ENCODE assay signal across 8 mouse cellular contexts in genomic region chr2:60688944-60689615, GRCm38 (mm10). TPM values are rescaled to one million over a fixed set of nuclear protein-coding genes. Genes with fewer than 3 reads are reported as not detected.
DNase-seq lines count a peak whose midpoint lies in the region; ATAC-seq and TF ChIP-seq lines count a peak whose summit lies in the region.
"Had no signal": no experiment of that assay in that cellular context is flagged by ENCODE, and none has a peak within 500 bp of the region (broad histone marks: within the 10 kb centered on the region; RNA-seq: fewer than 3 reads in every experiment).

No protein-coding gene starts in this region.

- peak overlapping the region; percentile 72 for H3K27ac ChIP-seq in heart, adult 2 months
- H3K27ac ChIP-seq in kidney, embryonic 16.5 days (ENCODE audit: low read length) = peak overlapping the region; percentile 76
- no peak overlapping the region for H3K27ac ChIP-seq in midbrain, embryonic 15.5 days

- H3K4me3 ChIP-seq in heart, adult 2 months = no peak overlapping the region
- no peak overlapping the region for H3K4me3 ChIP-seq in kidney, embryonic 16.5 days (ENCODE audit: low read length)
- H3K4me3 ChIP-seq in midbrain, embryonic 15.5 days = no peak overlapping the region

- no peak overlapping the region for H3K9ac ChIP-seq in heart, adult 2 months (ENCODE audit: low read depth, low read length)
- H3K9ac ChIP-seq in kidney, embryonic 16.5 days (replicated peaks; ENCODE audit: low read length) = peak overlapping the region; percentile 15; the same call in 1 of the 2 replicates
- no peak overlapping the region for H3K9ac ChIP-seq in midbrain, embryonic 15.5 days

- TF ChIP-seq POLR2A in heart, adult 2 months (IDR thresholded peaks at IDR 0.05; ENCODE audit: insufficient read depth, low read depth, low read length) = no peak

- no peak for TF ChIP-seq CTCF in Patski (IDR thresholded peaks at IDR 0.05)
- no peak for TF ChIP-seq CTCF in heart, adult 2 months (IDR thresholded peaks at IDR 0.05)

- H3K4me1 ChIP-seq in heart, adult 2 months (ENCODE audit: control insufficient read depth, insufficient read depth, low read length) = peaks cover 3% of the 10 kb centered on the region
- peaks cover 20% of the 10 kb centered on the region for H3K4me1 ChIP-seq in kidney, embryonic 16.5 days (ENCODE audit: insufficient read depth, low read length)
- no peaks in the 10 kb centered on the region for H3K4me1 ChIP-seq in midbrain, embryonic 15.5 days

- H3K79me2 ChIP-seq in heart, adult 2 months (replicated peaks; ENCODE audit: control insufficient read depth, insufficient read depth, low read length) = no peaks in the 10 kb centered on the region

- peak overlapping the region; percentile 21 for H3K4me2 ChIP-seq in kidney, embryonic 16.5 days (replicated peaks; ENCODE audit: low read depth, low read length)
- no peak overlapping the region for H3K4me2 ChIP-seq in midbrain, embryonic 15.5 days

- H3K9me3 ChIP-seq in kidney, embryonic 16.5 days (ENCODE audit: low read length) = no peaks in the 10 kb centered on the region
- H3K9me3 ChIP-seq in midbrain, embryonic 15.5 days = no peaks in the 10 kb centered on the region

- TF ChIP-seq EP300 in heart, adult 2 months (IDR thresholded peaks at IDR 0.05; ENCODE audit: insufficient read depth, low read depth, low read length) = peak; percentile 74; the same call in 1 of the 2 replicates

- H3K36me3 ChIP-seq in heart, adult 2 months (ENCODE audit: control insufficient read depth, insufficient read depth, low read length) = no peaks in the 10 kb centered on the region
- no peaks in the 10 kb centered on the region for H3K36me3 ChIP-seq in kidney, embryonic 16.5 days (ENCODE audit: insufficient read depth, low read length)
- H3K36me3 ChIP-seq in midbrain, embryonic 15.5 days (replicated peaks) = no peaks in the 10 kb centered on the region

- intact Hi-C loops in heart, adult 2 months (cut with DNase I) = no loop called here

- in situ Hi-C loops in Patski (cut with MboI; ENCODE audit: low pct_unique_long_range_greater_than_20kb) = no loop called here

- POLR2A ChIA-PET in Patski (lab: Charles Lee) = interaction anchor here (1.2 kb wide), 1 partner anchor 52 kb away, joined by 4 read pairs; no protein-coding TSS in a partner anchor

- DNase-seq in Patski (ENCODE audit: low read depth, low spot score) = peak; percentile 81
- peak; percentile 76 for DNase-seq in adrenal gland, postnatal 10 days
- peak; percentile 72 to 85 for DNase-seq in heart, adult 2 months
- no peak for DNase-seq in thymus, postnatal 10 days (ENCODE audit: low spot score in 2 of 2)
- no peak for DNase-seq in T-cell, adult 2 months (ENCODE audit: low spot score)

- CTCF ChIA-PET in Patski (lab: Charles Lee) = interaction anchor here (0.6 kb wide), 1 partner anchor 52 kb away, joined by 3 read pairs; no protein-coding TSS in a partner anchor

- ATAC-seq in Patski = peak; percentile 99
- peak; percentile 96 for ATAC-seq in kidney, embryonic 16.5 days (ENCODE audit: low FRiP score, low TSS enrichment)
- 0 out of 2 replicates have a peak, but pooled peaks have one; percentile 30 for ATAC-seq in midbrain, embryonic 15.5 days (replicated peaks)

- H3K27me3 ChIP-seq in Patski = no peaks in the 10 kb centered on the region
- H3K27me3 ChIP-seq in heart, adult 2 months (ENCODE audit: control insufficient read depth, insufficient read depth, low read length) = no peaks in the 10 kb centered on the region
- no peaks in the 10 kb centered on the region for H3K27me3 ChIP-seq in kidney, embryonic 16.5 days (ENCODE audit: insufficient read depth, low read length)
- no peaks in the 10 kb centered on the region for H3K27me3 ChIP-seq in midbrain, embryonic 15.5 days (replicated peaks)

- WGBS in heart, adult 2 months = 21% methylated on average over 14 of the region's 14 CpGs
- 28% methylated on average over 14 of the region's 14 CpGs for WGBS in kidney, embryonic 16.5 days
- WGBS in midbrain, embryonic 15.5 days = 54% methylated on average over 14 of the region's 14 CpGs

RNA-seq across cellular contexts. Expression of gene Itgb6, which starts 33.4 kb away (rescaled TPM):
- polyA plus RNA-seq in Patski (2021) = 1.5 TPM
- 1 to 10 TPM in 1 of 2 experiments, under 1 TPM in 1; 0.81 to 6.0 TPM for total RNA-seq in adrenal gland, postnatal 10 days (2021)
- total RNA-seq in heart, adult 2 months (2021) = 10 to 100 TPM; 21.0 to 32.4 TPM
- 10.5 and 19.5 TPM in 2 replicates for polyA plus RNA-seq in heart, adult 2 months (2012; rRNA removed)
- polyA plus RNA-seq in kidney, embryonic 16.5 days (2015; fragmentation: Nextera tagmentation; extraction: Ambion mirVana) = 25.6 and 26.6 TPM in 2 replicates
- polyA plus RNA-seq in midbrain, embryonic 15.5 days (2015; fragmentation: Nextera tagmentation; extraction: Ambion mirVana) = 0.06 and 0.09 TPM in 2 replicates
- polyA plus RNA-seq: cortical plate, adult 2 months had no signal

Comparison
In these comparisons a context has a peak if more than half of its experiments do, and no peak if none do; other contexts are left out.
1. ATAC-seq: peak in every context shown above with its lines; median percentile 99 in Patski; 96 in kidney, embryonic 16.5 days; 30 in midbrain, embryonic 15.5 days.
2. DNase-seq: peak in Patski (single experiment), adrenal gland, postnatal 10 days (single experiment) and heart, adult 2 months (2 of 2); none in thymus, postnatal 10 days (0 of 2) and T-cell, adult 2 months (single experiment).